Mouse (Mus musculus): ENCODE measurements at regions not wholly inside any gene's neighbourhood (a gene's known extent, or its start where the extent isn't known, plus 50 kb on each side); places are given as distances from the start of the nearest gene placed in this dataset.

GRCm38 (mm10) chr5:119487184-119487583 is 183.3 kb upstream of the Tbx3 start:
- DNase-seq (ENCODE audit: low spot score), result no peak

- no peak for DNase-seq (ENCODE audit: low spot score)
Observed at GRCm38 (mm10) chr5:119497501-119497900, 173.0 kb upstream of the Tbx3 start.

GRCm38 (mm10) chr5:119498431-119498830 is 172.0 kb upstream of the Tbx3 start:
- DNase-seq (ENCODE audit: low spot score), result no peak

GRCm38 (mm10) chr5:119507709-119508108 is 162.8 kb upstream of the Tbx3 start:
- no peak for DNase-seq (ENCODE audit: low spot score)

GRCm38 (mm10) chr5:119518506-119519252 is 151.8 kb upstream of the Tbx3 start:
- no peak for DNase-seq (ENCODE audit: low spot score)

GRCm38 (mm10) chr5:119524171-119524570 is 146.3 kb upstream of the Tbx3 start:
- no peak for DNase-seq (ENCODE audit: low spot score)

- no peak for DNase-seq (ENCODE audit: low spot score)
Observed at GRCm38 (mm10) chr5:119525960-119526359, 144.5 kb upstream of the Tbx3 start.

GRCm38 (mm10) chr5:119530009-119530408 is 140.5 kb upstream of the Tbx3 start:
- no peak for DNase-seq (ENCODE audit: low spot score)

- no peak for DNase-seq (ENCODE audit: low spot score)
Observed at GRCm38 (mm10) chr5:119534946-119535345, 135.5 kb upstream of the Tbx3 start.

- no peak for DNase-seq (ENCODE audit: low spot score)
Observed at GRCm38 (mm10) chr5:119542836-119543235, 127.6 kb upstream of the Tbx3 start.

- DNase-seq (ENCODE audit: low spot score), result no peak
Observed at GRCm38 (mm10) chr5:119543716-119544115, 126.8 kb upstream of the Tbx3 start.

- no peak for DNase-seq (ENCODE audit: low spot score)
Observed at GRCm38 (mm10) chr5:119544681-119545080, 125.8 kb upstream of the Tbx3 start.

- no peak for DNase-seq (ENCODE audit: low spot score)
Observed at GRCm38 (mm10) chr5:119547070-119547469, 123.4 kb upstream of the Tbx3 start.

GRCm38 (mm10) chr5:119550916-119551315 is 119.6 kb upstream of the Tbx3 start:
- no peak for DNase-seq (ENCODE audit: low spot score)

GRCm38 (mm10) chr5:119553469-119553868 is 117.0 kb upstream of the Tbx3 start:
- DNase-seq (ENCODE audit: low spot score), result no peak

- DNase-seq (ENCODE audit: low spot score), result no peak
Observed at GRCm38 (mm10) chr5:119557071-119557470, 113.4 kb upstream of the Tbx3 start.

- DNase-seq (ENCODE audit: low spot score), result no peak
Observed at GRCm38 (mm10) chr5:119559696-119560095, 110.8 kb upstream of the Tbx3 start.

- no peak for DNase-seq (ENCODE audit: low spot score)
Observed at GRCm38 (mm10) chr5:119560392-119560791, 110.1 kb upstream of the Tbx3 start.

GRCm38 (mm10) chr5:119561531-119561930 is 108.9 kb upstream of the Tbx3 start:
- DNase-seq (ENCODE audit: low spot score), result no peak

GRCm38 (mm10) chr5:119563510-119564351 is 106.7 kb upstream of the Tbx3 start:
- DNase-seq (ENCODE audit: low spot score), result no peak

GRCm38 (mm10) chr5:119567639-119568038 is 102.8 kb upstream of the Tbx3 start:
- DNase-seq (ENCODE audit: low spot score), result no peak

GRCm38 (mm10) chr5:119570054-119570453 is 100.4 kb upstream of the Tbx3 start:
- no peak for DNase-seq (ENCODE audit: low spot score)

- DNase-seq (ENCODE audit: low spot score), result no peak
Observed at GRCm38 (mm10) chr5:119571644-119572043, 98.8 kb upstream of the Tbx3 start.
